Mouse (Mus musculus): Measurements from ENCODE around the gene Rab17.

GRCm38 (mm10) chr1:90962526-90962925 is 6.9 kb downstream of the Rab17 start:
- TF ChIP-seq CTCF (IDR thresholded peaks at IDR 0.05; ENCODE audit: extremely low read depth, insufficient read depth, insufficient read length, insufficient replicate concordance) (no peak), POLR2A (IDR thresholded peaks at IDR 0.05; ENCODE audit: low read depth, low read length) (no peak)
